Mouse (Mus musculus): ENCODE data around the gene Il12rb1.

GRCm38 (mm10) chr8:70833018-70833482 is 24.8 kb downstream of the Il12rb1 start:
- TF ChIP-seq CTCF (IDR thresholded peaks at IDR 0.05), result no peak
- no peak for TF ChIP-seq POLR2A (IDR thresholded peaks at IDR 0.05; ENCODE audit: insufficient read depth, low read depth, low read length)
- TF ChIP-seq EP300 (IDR thresholded peaks at IDR 0.05; ENCODE audit: insufficient read depth, low read depth, low read length), result no peak
